Mouse (Mus musculus): ENCODE measurements at regions not wholly inside any gene's neighbourhood (a gene's known extent, or its start where the extent isn't known, plus 50 kb on each side); places are given as distances from the start of the nearest gene placed in this dataset.

DNA sequence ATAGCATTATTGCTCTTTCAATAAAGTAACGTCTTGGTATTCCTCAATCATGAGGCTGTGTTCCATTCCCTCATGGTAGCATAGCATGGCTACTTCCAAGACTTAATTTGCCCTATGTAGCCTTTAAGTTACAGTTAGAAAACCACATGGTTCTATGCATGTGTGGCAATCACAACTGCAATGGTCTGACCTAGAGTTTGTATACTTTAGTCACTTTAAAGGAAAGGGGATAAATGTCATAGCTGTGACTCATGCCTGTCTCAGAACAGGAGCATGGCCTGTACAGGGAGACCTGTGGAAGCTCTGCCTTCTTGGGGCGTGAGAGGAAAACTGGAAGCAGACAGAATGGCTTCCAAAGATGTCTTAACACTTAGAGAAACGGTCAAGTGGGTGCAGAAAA is 103.4 kb upstream of the Ccn2 start:
- no peak for TF ChIP-seq E2F4 (IDR thresholded peaks at IDR 0.05; ENCODE audit: insufficient read depth)
- no peak for TF ChIP-seq TCF12 (IDR thresholded peaks at IDR 0.05; ENCODE audit: insufficient read depth, poor library complexity, severe bottlenecking)
- no peak for TF ChIP-seq CEBPB (IDR thresholded peaks at IDR 0.05; ENCODE audit: insufficient read depth, poor library complexity, severe bottlenecking)
- no peak for TF ChIP-seq REST (IDR thresholded peaks at IDR 0.05; ENCODE audit: insufficient read depth, insufficient read length)

DNA sequence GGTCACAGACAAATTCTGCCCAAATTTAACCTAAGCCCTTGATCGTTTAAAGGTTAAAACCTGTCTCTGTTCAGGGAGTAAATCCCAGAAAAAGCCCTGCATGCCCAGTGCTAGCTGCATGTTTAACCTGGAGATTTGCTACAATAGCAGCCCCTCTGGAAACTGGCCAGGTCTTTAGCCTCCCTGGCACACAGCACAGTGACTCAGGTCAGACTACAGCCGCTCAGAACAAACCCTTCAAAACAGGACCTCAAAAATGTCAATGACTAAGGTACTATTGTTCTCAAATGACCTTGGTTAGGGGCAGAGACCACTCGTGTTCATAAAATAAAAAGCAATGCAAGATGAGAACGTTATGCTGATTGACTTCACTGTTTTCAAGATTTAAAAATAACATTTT is 101.8 kb upstream of the Ccn2 start:
- Histone ChIP-seq H3K79me2 (ENCODE audit: control insufficient read depth, insufficient read depth) (no peaks in the 10 kb centered on the region), H3K4me3 (no peak overlapping the region), H3K4me2 (ENCODE audit: low read depth) (peak overlapping the region; percentile 67), H3K27me3 (ENCODE audit: control insufficient read depth, insufficient read depth, insufficient read length) (no peaks in the 10 kb centered on the region), H3ac (ENCODE audit: control insufficient read depth, insufficient read length) (no peak overlapping the region), H3K36me3 (ENCODE audit: control insufficient read depth, insufficient read depth) (no peaks in the 10 kb centered on the region)
- TF ChIP-seq SRF (IDR thresholded peaks at IDR 0.05; ENCODE audit: control insufficient read depth, insufficient read length, low read depth), result no peak

More for the DNA sequence above, 103.4 kb upstream of the Ccn2 start:
- H3ac ChIP-seq (ENCODE audit: control insufficient read depth, insufficient read length), result no peak overlapping the region
- no peak overlapping the region for H3K4me3 ChIP-seq
- H3K36me3 ChIP-seq (ENCODE audit: control insufficient read depth, insufficient read depth), result no peaks in the 10 kb centered on the region
- H3K27me3 ChIP-seq (ENCODE audit: control insufficient read depth, insufficient read depth, insufficient read length), result no peaks in the 10 kb centered on the region
- H3K79me2 ChIP-seq (ENCODE audit: control insufficient read depth, insufficient read depth), result no peaks in the 10 kb centered on the region
- no peak overlapping the region for H3K4me2 ChIP-seq (ENCODE audit: low read depth)

DNA sequence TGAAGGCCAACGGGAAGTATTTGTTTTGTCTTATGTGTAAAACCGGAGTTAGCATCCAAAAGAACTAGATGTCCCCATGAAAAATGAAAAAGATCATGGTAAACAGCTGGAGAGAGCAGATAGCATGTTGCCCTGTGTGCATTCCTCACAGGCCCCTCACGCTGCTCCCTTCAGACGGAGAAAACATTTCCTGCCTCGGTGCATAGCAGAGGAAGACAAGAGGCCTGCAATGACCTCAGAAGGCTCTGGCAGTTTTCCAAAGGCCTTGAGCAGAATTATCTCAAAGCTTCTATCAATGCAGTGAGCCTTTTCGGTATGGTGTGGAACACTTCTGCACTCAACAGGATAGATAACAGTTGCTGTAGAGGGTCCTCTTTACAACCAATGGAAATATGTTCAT is 101.3 kb upstream of the Ccn2 start:
- Histone ChIP-seq H3K4me3 (no peak overlapping the region), H3K36me3 (ENCODE audit: control insufficient read depth, insufficient read depth) (no peaks in the 10 kb centered on the region), H3K79me2 (ENCODE audit: control insufficient read depth, insufficient read depth) (no peaks in the 10 kb centered on the region), H3ac (ENCODE audit: control insufficient read depth, insufficient read length) (no peak overlapping the region), H3K4me2 (ENCODE audit: low read depth) (peak overlapping the region; percentile 67), H3K27me3 (ENCODE audit: control insufficient read depth, insufficient read depth, insufficient read length) (no peaks in the 10 kb centered on the region)
- TF ChIP-seq CEBPB (IDR thresholded peaks at IDR 0.05; ENCODE audit: insufficient read depth, poor library complexity, severe bottlenecking), result no peak

DNA sequence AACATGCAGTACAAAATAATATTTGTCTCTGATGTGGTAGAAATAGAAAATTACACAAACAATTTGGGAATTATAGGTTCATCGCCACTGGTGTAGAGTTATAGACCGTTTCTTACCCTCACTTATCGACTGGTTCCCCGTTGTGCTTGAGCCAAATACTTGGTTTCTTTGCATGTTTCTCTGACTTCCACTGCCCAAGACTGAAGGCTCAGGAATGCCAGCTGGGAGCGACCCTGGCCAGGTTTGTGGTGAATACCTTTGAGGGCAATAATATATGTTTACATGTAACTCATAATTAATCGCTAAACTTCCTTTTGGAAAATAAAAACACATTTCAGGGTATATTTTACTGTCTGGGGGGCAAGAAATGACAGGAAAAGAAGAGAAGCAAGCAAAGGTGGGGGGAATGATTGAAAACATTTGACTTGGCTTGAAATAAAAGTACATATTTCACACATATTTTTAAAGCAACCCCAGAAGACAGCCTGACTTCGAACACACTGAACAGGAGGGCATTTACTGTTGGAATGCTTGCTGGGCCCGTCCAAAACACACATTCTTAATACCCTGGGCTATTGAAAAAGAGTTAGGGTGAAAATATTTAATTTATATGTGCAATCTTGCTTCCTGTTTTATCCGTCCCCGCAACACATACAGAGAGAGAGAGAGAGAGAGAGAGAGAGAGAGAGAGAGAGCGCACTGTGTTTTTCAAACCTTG is 75.3 kb upstream of the Ccn2 start:
- TF ChIP-seq MAX (IDR thresholded peaks at IDR 0.05; ENCODE audit: low read depth) (no peak), E2F4 (IDR thresholded peaks at IDR 0.05; ENCODE audit: insufficient read depth) (no peak), POLR2AphosphoS2 (IDR thresholded peaks at IDR 0.05; ENCODE audit: insufficient read length, low read depth) (no peak), MYOG (IDR thresholded peaks at IDR 0.05; ENCODE audit: control insufficient read depth in 1 of 3, insufficient read depth in 1 of 3, insufficient read length in 2 of 3, low read depth in 2 of 3) (no peak), TCF12 (IDR thresholded peaks at IDR 0.05; ENCODE audit: insufficient read depth, poor library complexity, severe bottlenecking) (no peak), REST (IDR thresholded peaks at IDR 0.05; ENCODE audit: insufficient read depth, insufficient read length) (no peak), MYOD1 (IDR thresholded peaks at IDR 0.05; ENCODE audit: control insufficient read depth in 1 of 3, insufficient read length in 2 of 3, low read depth in 2 of 3) (no peak), TCF3 (IDR thresholded peaks at IDR 0.05; ENCODE audit: insufficient read length, low read depth) (no peak), POLR2A (IDR thresholded peaks at IDR 0.05; ENCODE audit: insufficient read length, low read depth) (no peak), CEBPB (IDR thresholded peaks at IDR 0.05; ENCODE audit: insufficient read depth, poor library complexity, severe bottlenecking) (no peak), SRF (IDR thresholded peaks at IDR 0.05; ENCODE audit: control insufficient read depth, insufficient read length, low read depth) (no peak), USF1 (IDR thresholded peaks at IDR 0.05; ENCODE audit: low read depth) (no peak)
- Histone ChIP-seq H3K79me2 (ENCODE audit: control insufficient read depth, insufficient read depth) (no peaks in the 10 kb centered on the region), H3ac (ENCODE audit: control insufficient read depth, insufficient read length) (no peak overlapping the region), H3K27me3 (ENCODE audit: control insufficient read depth, insufficient read depth, insufficient read length) (no peaks in the 10 kb centered on the region), H3K4me2 (ENCODE audit: low read depth) (no peak overlapping the region), H3K4me3 (no peak overlapping the region), H3K36me3 (ENCODE audit: control insufficient read depth, insufficient read depth) (no peaks in the 10 kb centered on the region)

DNA sequence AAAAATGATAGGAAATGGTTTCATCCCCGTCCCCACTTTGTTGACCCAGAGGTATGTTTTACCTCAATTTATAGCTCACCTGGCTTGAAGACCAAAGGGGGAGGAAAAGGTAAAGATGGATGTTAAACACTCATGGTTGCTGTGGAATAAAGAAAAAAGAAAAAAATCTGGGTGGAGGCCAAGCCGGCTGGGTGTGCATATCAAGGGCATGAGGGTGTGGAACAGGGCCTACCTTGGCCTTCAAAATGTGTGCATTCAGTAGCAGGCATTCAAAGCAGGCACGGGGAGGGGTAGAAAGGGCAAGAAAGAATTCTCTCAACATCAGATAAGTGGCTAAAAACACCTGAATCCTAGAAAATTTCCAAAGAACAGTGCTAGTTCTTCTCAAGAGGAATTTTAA is 74.7 kb upstream of the Ccn2 start:
- H3ac ChIP-seq (ENCODE audit: control insufficient read depth, insufficient read length), result no peak overlapping the region
- TF ChIP-seq REST (IDR thresholded peaks at IDR 0.05; ENCODE audit: insufficient read depth, insufficient read length) (no peak), MAX (IDR thresholded peaks at IDR 0.05; ENCODE audit: low read depth) (no peak), SRF (IDR thresholded peaks at IDR 0.05; ENCODE audit: control insufficient read depth, insufficient read length, low read depth) (no peak), TCF3 (IDR thresholded peaks at IDR 0.05; ENCODE audit: insufficient read length, low read depth) (no peak), POLR2A (IDR thresholded peaks at IDR 0.05; ENCODE audit: insufficient read length, low read depth) (no peak), USF1 (IDR thresholded peaks at IDR 0.05; ENCODE audit: low read depth) (no peak), TCF12 (IDR thresholded peaks at IDR 0.05; ENCODE audit: insufficient read depth, poor library complexity, severe bottlenecking) (no peak), CEBPB (IDR thresholded peaks at IDR 0.05; ENCODE audit: insufficient read depth, poor library complexity, severe bottlenecking) (no peak)
- no peak overlapping the region for H3K4me2 ChIP-seq (ENCODE audit: low read depth)
- H3K4me3 ChIP-seq, result no peak overlapping the region
- H3K79me2 ChIP-seq (ENCODE audit: control insufficient read depth, insufficient read depth), result no peaks in the 10 kb centered on the region
- no peaks in the 10 kb centered on the region for H3K27me3 ChIP-seq (ENCODE audit: control insufficient read depth, insufficient read depth, insufficient read length)
- H3K36me3 ChIP-seq (ENCODE audit: control insufficient read depth, insufficient read depth), result no peaks in the 10 kb centered on the region

DNA sequence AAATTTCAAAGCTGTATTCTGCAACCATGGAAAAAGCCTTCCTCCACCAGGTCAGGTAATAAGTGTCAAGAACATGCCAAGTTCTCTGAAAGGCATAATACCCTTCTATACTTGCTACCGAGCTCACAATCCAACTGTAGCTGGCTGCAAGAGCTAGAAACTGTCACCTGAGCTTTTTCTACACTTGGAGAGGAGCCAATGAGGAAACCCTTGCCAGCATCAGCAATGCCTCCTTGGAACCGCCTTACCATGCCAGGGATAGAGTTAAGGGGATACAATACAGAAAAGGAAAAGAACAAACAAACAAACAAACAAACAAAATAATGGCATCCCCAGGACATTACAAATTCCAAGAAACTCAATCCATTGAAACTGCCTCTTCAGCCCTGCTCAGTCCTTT is 62.5 kb upstream of the Ccn2 start:
- no peak overlapping the region for H3K4me2 ChIP-seq (ENCODE audit: low read depth)
- H3K4me3 ChIP-seq, result no peak overlapping the region
- no peaks in the 10 kb centered on the region for H3K36me3 ChIP-seq (ENCODE audit: control insufficient read depth, insufficient read depth)
- no peaks in the 10 kb centered on the region for H3K79me2 ChIP-seq (ENCODE audit: control insufficient read depth, insufficient read depth)
- TF ChIP-seq REST (IDR thresholded peaks at IDR 0.05; ENCODE audit: insufficient read depth, insufficient read length), result no peak
- TF ChIP-seq MAX (IDR thresholded peaks at IDR 0.05; ENCODE audit: low read depth), result no peak
- TF ChIP-seq POLR2A (IDR thresholded peaks at IDR 0.05; ENCODE audit: insufficient read length, low read depth), result no peak
- TF ChIP-seq E2F4 (IDR thresholded peaks at IDR 0.05; ENCODE audit: insufficient read depth), result no peak
- TF ChIP-seq MYOG (IDR thresholded peaks at IDR 0.05; ENCODE audit: control insufficient read depth in 1 of 3, insufficient read depth in 1 of 3, insufficient read length in 2 of 3, low read depth in 2 of 3), result no peak
- H3ac ChIP-seq (ENCODE audit: control insufficient read depth, insufficient read length), result no peak overlapping the region
- H3K27me3 ChIP-seq (ENCODE audit: control insufficient read depth, insufficient read depth, insufficient read length), result no peaks in the 10 kb centered on the region
